Mouse (Mus musculus) olfactory bulb, adult 2 months (tissue): ENCODE measurements around the gene Nim1k. TPM values are rescaled to one million over a fixed set of nuclear protein-coding genes. Genes with fewer than 3 reads are reported as not detected.
A peak's percentile ranks its signal among the peaks of the same experiment; 100 is the strongest.

Experiments
- H3K27ac ChIP-seq: fragments of 200-500 bp; 2 replicates; pipeline ENCODE4 v1.5.1; 2012; ENCODE audit warnings: low read depth, low read length; ENCODE audit not compliant: insufficient read depth
- H3K4me1 ChIP-seq: fragments of 200-500 bp; 2 replicates; pipeline ENCODE4 v1.6.1; 2012; ENCODE audit warnings: low read length; ENCODE audit not compliant: control insufficient read depth, insufficient read depth
- H3K4me3 ChIP-seq: fragments of 200-500 bp; 2 replicates; pipeline ENCODE4 v1.5.1; 2012; ENCODE audit warnings: mild to moderate bottlenecking, low read depth, low read length, moderate library complexity; ENCODE audit not compliant: insufficient read depth
- CTCF ChIP-seq: fragments of 200-500 bp; IDR thresholded peaks from 2 replicates; pipeline ENCODE4 v1.5.1; 2012; ENCODE audit warnings: low read depth, mild to moderate bottlenecking, low read length, moderate library complexity; ENCODE audit not compliant: insufficient read depth
- POLR2A ChIP-seq: fragments of 200-500 bp; IDR thresholded peaks from 2 replicates; pipeline ENCODE4 v1.6.1; 2012; ENCODE audit warnings: mild to moderate bottlenecking, low read depth, low read length, moderate library complexity; ENCODE audit not compliant: insufficient read depth
- WGBS: fragments of 180-500 bp; shearing (Covaris S2); methylation state at CpG from one replicate; pipeline ENCODE4 v1.1.7; 2018; 5-methylcytosine and 5-hydroxymethylcytosine counted together
- polyA plus RNA-seq: library from polyadenylated mRNA; stranded (reverse); fragments of >200 nt; gene quantifications from 2 replicates; pipeline ENCODE4 v1.2.4, GENCODE M21; 2012; ENCODE audit warnings: low replicate concordance; ENCODE audit not compliant: missing spikeins, insufficient read depth, insufficient read length

Gene Nim1k
- polyA plus RNA-seq, 1 experiment: not detected

- H3K27ac ChIP-seq: no peak overlapping the region
- no peak for TF ChIP-seq CTCF
- no peak for TF ChIP-seq POLR2A
- peaks cover 3% of the 10 kb centered on the region for H3K4me1 ChIP-seq
- no peak overlapping the region for H3K4me3 ChIP-seq
- 77% methylated on average over 6 of the region's 6 CpGs for WGBS
These were observed 12.9 kb upstream of the Nim1k start for GRCm38 (mm10) chr13:119768541-119768940.

- WGBS: 86% methylated on average over 7 of the region's 7 CpGs
- peaks cover 3% of the 10 kb centered on the region for H3K4me1 ChIP-seq
- H3K4me3 ChIP-seq: no peak overlapping the region
- no peak for TF ChIP-seq POLR2A
- TF ChIP-seq CTCF: no peak
- H3K27ac ChIP-seq: no peak overlapping the region
These were observed 10.8 kb upstream of the Nim1k start for GRCm38 (mm10) chr13:119766480-119766879.

GRCm38 (mm10) chr13:119756831-119757230 lies 1.1 kb upstream of the Nim1k start:
- WGBS: 28% methylated on average over 5 of the region's 5 CpGs
- peak overlapping the region; percentile 30 for H3K4me3 ChIP-seq
- H3K27ac ChIP-seq: no peak overlapping the region
- TF ChIP-seq CTCF (no peak), POLR2A (no peak)
- peaks cover 10% of the 10 kb centered on the region for H3K4me1 ChIP-seq

GRCm38 (mm10) chr13:119755141-119755547 lies 538 bp downstream of the Nim1k start:
- Histone ChIP-seq H3K4me1 (peaks cover 10% of the 10 kb centered on the region), H3K4me3 (peak overlapping the region; percentile 67), H3K27ac (peak overlapping the region; percentile 92)
- TF ChIP-seq CTCF (no peak), POLR2A (no peak)
- WGBS: 1% methylated on average over 16 of the region's 16 CpGs

GRCm38 (mm10) chr13:119754635-119755020 lies 1.1 kb downstream of the Nim1k start:
- peak overlapping the region; percentile 92 for H3K27ac ChIP-seq
- H3K4me1 ChIP-seq: peaks cover 10% of the 10 kb centered on the region
- WGBS: 3% methylated on average over 3 of the region's 3 CpGs
- H3K4me3 ChIP-seq: peak overlapping the region; percentile 67
- TF ChIP-seq CTCF: no peak
- TF ChIP-seq POLR2A: no peak

- no peak for TF ChIP-seq CTCF
- TF ChIP-seq POLR2A: no peak
- H3K4me3 ChIP-seq: peak overlapping the region; percentile 26; the same call in 1 of the 2 replicates
- WGBS: 22% methylated on average over 9 of the region's 9 CpGs
- H3K27ac ChIP-seq: peak overlapping the region; percentile 92
- H3K4me1 ChIP-seq: peaks cover 10% of the 10 kb centered on the region
These were observed 1.6 kb downstream of the Nim1k start for GRCm38 (mm10) chr13:119753859-119754634.

GRCm38 (mm10) chr13:119746930-119747329 lies 8.8 kb downstream of the Nim1k start:
- WGBS: 91% methylated on average over 4 of the region's 4 CpGs
- TF ChIP-seq CTCF (no peak), POLR2A (no peak)
- Histone ChIP-seq H3K4me1 (peaks cover 3% of the 10 kb centered on the region), H3K4me3 (no peak overlapping the region), H3K27ac (no peak overlapping the region)

- peaks cover 6% of the 10 kb centered on the region; the same call in 1 of the 2 replicates for H3K4me1 ChIP-seq
- no peak for TF ChIP-seq CTCF
- no peak for TF ChIP-seq POLR2A
- WGBS: 65% methylated on average over 3 of the region's 3 CpGs
- H3K27ac ChIP-seq: peak overlapping the region; percentile 31; the same call in 1 of the 2 replicates
- H3K4me3 ChIP-seq: no peak overlapping the region
These were observed 12.2 kb downstream of the Nim1k start for GRCm38 (mm10) chr13:119743470-119743869.

- WGBS: 74% methylated on average over 6 of the region's 6 CpGs
These were observed 12.8 kb downstream of the Nim1k start for GRCm38 (mm10) chr13:119742711-119743415.

More at GRCm38 (mm10) chr13:119742711-119743415, 12.8 kb downstream of the Nim1k start:
- TF ChIP-seq POLR2A (no peak), CTCF (no peak)
- Histone ChIP-seq H3K27ac (peak overlapping the region; percentile 31), H3K4me1 (peaks cover 6% of the 10 kb centered on the region; the same call in 1 of the 2 replicates), H3K4me3 (no peak overlapping the region)
